Mouse (Mus musculus) forebrain, embryonic 16.5 days (tissue): ENCODE data around the gene Nme7. TPM values are rescaled to one million over a fixed set of nuclear protein-coding genes. Genes with fewer than 3 reads are reported as not detected.

Source experiments
- ATAC-seq: fragments of 200-750 bp; cut with Nextera tagmentation; 2 replicates; pipeline ENCODE4 v1.8.0; 2017; ENCODE audit warnings: mild to moderate bottlenecking, moderate library complexity
- H3K27ac ChIP-seq: fragments of 300-500 bp; sonication (generic); 2 replicates; pipeline ENCODE4 v1.5.1; 2014; ENCODE audit warnings: low read length, control low read depth
- H3K27me3 ChIP-seq: fragments of 300-500 bp; sonication (generic); replicated peaks from 2 replicates; pipeline ENCODE4 v1.6.1; 2014; ENCODE audit warnings: low read length; ENCODE audit not compliant: control insufficient read depth, insufficient read depth
- H3K36me3 ChIP-seq: fragments of 300-500 bp; sonication (generic); 2 replicates; pipeline ENCODE4 v1.6.1; 2014; ENCODE audit not compliant: control insufficient read depth, insufficient read depth
- H3K4me1 ChIP-seq: fragments of 300-500 bp; sonication (generic); replicated peaks from 2 replicates; pipeline ENCODE4 v1.6.1; 2014; ENCODE audit warnings: low read length; ENCODE audit not compliant: control insufficient read depth, insufficient read depth
- H3K4me2 ChIP-seq: fragments of 300-500 bp; sonication (generic); 2 replicates; pipeline ENCODE4 v1.6.1; 2014; ENCODE audit warnings: mild to moderate bottlenecking, low read length, control low read depth
- H3K4me3 ChIP-seq: fragments of 300-500 bp; sonication (generic); replicated peaks from 2 replicates; pipeline ENCODE4 v1.5.1; 2014; ENCODE audit warnings: mild to moderate bottlenecking, low read length, control low read depth
- H3K9ac ChIP-seq: fragments of 300-500 bp; sonication (generic); replicated peaks from 2 replicates; pipeline ENCODE4 v1.6.1; 2014; ENCODE audit warnings: low read depth, low read length, control low read depth
- H3K9me3 ChIP-seq: fragments of 300-500 bp; sonication (generic); 2 replicates; pipeline ENCODE4 v1.6.1; 2016; ENCODE audit warnings: low read length; ENCODE audit not compliant: control insufficient read depth
- WGBS: fragments of 180-500 bp; shearing (Covaris S2); extraction: QIAGEN DNeasy Blood & Tissue Kit; methylation state at CpG from one replicate; pipeline ENCODE4 v1.1.7; 2014; 5-methylcytosine and 5-hydroxymethylcytosine counted together
- polyA plus RNA-seq: library from polyadenylated mRNA; unstranded; fragments of >200 nt; fragmentation: Nextera tagmentation; extraction: Ambion mirVana; gene quantifications from 2 replicates; pipeline ENCODE4 v1.2.1, GENCODE M21; 2015

The Nme7 gene
- polyA plus RNA-seq, 1 experiment from 2014 or later = 43.3 TPM

DNA sequence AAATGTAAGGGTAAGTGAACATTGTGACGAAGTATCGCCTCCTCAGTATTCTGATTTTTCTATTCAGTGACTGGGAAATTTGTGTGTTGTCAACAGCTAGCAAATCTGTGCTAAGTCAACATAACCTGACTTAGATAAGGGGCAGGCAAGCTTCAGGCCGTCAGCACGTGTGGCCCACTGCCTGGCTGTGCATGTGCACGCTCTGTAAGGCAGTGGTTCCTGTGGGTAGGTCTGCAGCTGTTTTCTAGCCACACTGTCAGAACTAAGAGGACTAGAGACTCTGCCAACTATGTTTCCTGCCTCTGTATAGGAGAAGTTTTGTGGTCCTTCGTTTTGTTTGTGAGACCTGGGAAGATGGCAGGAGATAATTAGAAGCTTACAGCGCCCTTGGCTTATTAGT is 122.3 kb downstream of the Nme7 start:
- WGBS = 89% methylated on average over 7 of the region's 7 CpGs
- H3K36me3 ChIP-seq = no peaks in the 10 kb centered on the region
- no peaks in the 10 kb centered on the region for H3K9me3 ChIP-seq
- H3K4me1 ChIP-seq = no peaks in the 10 kb centered on the region; the same call in 1 of the 2 replicates
- no peak for ATAC-seq
- no peaks in the 10 kb centered on the region for H3K27me3 ChIP-seq
- H3K4me2 ChIP-seq = no peak overlapping the region
- no peak overlapping the region for H3K9ac ChIP-seq
- H3K4me3 ChIP-seq = no peak overlapping the region
- H3K27ac ChIP-seq = no peak overlapping the region

- no peak overlapping the region for H3K9ac ChIP-seq
- no peaks in the 10 kb centered on the region for H3K36me3 ChIP-seq
- no peaks in the 10 kb centered on the region for H3K27me3 ChIP-seq
- H3K27ac ChIP-seq = no peak overlapping the region
- H3K4me3 ChIP-seq = no peak overlapping the region
- no peaks in the 10 kb centered on the region for H3K9me3 ChIP-seq
- ATAC-seq = no peak
- H3K4me1 ChIP-seq = no peaks in the 10 kb centered on the region; the same call in 1 of the 2 replicates
- WGBS = 74% methylated on average over 7 of the region's 7 CpGs
- H3K4me2 ChIP-seq = no peak overlapping the region
Measured at GRCm38 (mm10) chr1:164427777-164428176, 123.9 kb downstream of the Nme7 start.

- Histone ChIP-seq H3K36me3 (no peaks in the 10 kb centered on the region), H3K9ac (no peak overlapping the region), H3K4me3 (no peak overlapping the region), H3K27me3 (no peaks in the 10 kb centered on the region), H3K9me3 (no peaks in the 10 kb centered on the region), H3K27ac (no peak overlapping the region), H3K4me2 (no peak overlapping the region), H3K4me1 (no peaks in the 10 kb centered on the region; the same call in 1 of the 2 replicates)
- no peak for ATAC-seq
- WGBS = 88% methylated on average over 9 of the region's 9 CpGs
Measured at GRCm38 (mm10) chr1:164428644-164429043, 124.7 kb downstream of the Nme7 start.

- Histone ChIP-seq H3K27ac (no peak overlapping the region), H3K4me3 (no peak overlapping the region), H3K9me3 (no peaks in the 10 kb centered on the region), H3K4me1 (no peaks in the 10 kb centered on the region; the same call in 1 of the 2 replicates), H3K9ac (no peak overlapping the region), H3K27me3 (no peaks in the 10 kb centered on the region), H3K4me2 (no peak overlapping the region), H3K36me3 (0 out of 2 replicates have a peak, but pooled peaks cover 5% of the 10 kb centered on the region)
- WGBS = 83% methylated on average over 5 of the region's 5 CpGs
- ATAC-seq = no peak
Measured at GRCm38 (mm10) chr1:164432649-164433048, 128.7 kb downstream of the Nme7 start.

DNA sequence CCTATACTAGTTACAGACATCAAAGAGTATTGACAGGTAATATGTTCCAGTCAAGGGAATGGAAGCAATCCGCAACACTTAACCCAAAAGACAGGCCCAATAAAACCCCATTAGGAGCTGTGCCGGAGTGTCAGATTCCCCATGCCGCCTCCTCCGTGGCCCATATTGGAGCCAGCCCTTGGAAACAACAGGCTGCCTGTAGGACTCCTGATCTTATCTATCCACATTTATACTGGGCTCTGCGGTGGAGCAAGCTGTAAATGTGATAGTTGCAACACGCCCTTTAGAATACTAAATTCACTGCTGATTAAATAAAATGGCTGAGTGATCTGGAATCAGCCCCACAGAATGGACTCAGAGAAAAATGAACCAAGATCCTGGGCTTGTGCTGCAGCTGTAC is 130.1 kb downstream of the Nme7 start:
- no peaks in the 10 kb centered on the region for H3K27me3 ChIP-seq
- peaks cover 14% of the 10 kb centered on the region for H3K36me3 ChIP-seq
- ATAC-seq = no peak
- no peaks in the 10 kb centered on the region for H3K4me1 ChIP-seq
- H3K4me2 ChIP-seq = no peak overlapping the region
- no peaks in the 10 kb centered on the region for H3K9me3 ChIP-seq
- H3K9ac ChIP-seq = no peak overlapping the region
- WGBS = 94% methylated on average over 6 of the region's 6 CpGs
- H3K4me3 ChIP-seq = no peak overlapping the region
- H3K27ac ChIP-seq = no peak overlapping the region

DNA sequence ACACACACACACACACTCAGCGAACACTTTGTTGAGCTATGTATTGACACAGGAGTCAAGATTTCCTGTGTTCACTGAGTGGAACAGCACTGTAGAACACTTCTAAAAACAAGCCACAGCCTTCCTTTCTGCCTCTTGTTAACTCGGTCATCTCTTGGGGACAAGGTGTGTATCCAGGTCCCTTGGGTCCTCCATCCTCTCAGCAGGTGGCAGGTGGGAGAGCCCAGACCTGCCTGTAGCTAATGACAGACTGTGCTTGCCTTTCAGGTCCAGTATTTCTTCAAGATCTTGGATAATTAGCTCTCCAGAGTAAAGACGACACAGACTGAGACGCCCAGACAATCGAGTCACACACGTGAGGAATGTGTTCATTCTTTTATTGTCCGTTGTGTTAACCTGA is 132.8 kb downstream of the Nme7 start:
- Histone ChIP-seq H3K9me3 (no peaks in the 10 kb centered on the region), H3K27me3 (no peaks in the 10 kb centered on the region), H3K4me3 (no peak overlapping the region), H3K9ac (no peak overlapping the region), H3K4me2 (no peak overlapping the region), H3K36me3 (peaks cover 34% of the 10 kb centered on the region), H3K4me1 (no peaks in the 10 kb centered on the region), H3K27ac (no peak overlapping the region)
- ATAC-seq = no peak
- WGBS = 80% methylated on average over 7 of the region's 7 CpGs

DNA sequence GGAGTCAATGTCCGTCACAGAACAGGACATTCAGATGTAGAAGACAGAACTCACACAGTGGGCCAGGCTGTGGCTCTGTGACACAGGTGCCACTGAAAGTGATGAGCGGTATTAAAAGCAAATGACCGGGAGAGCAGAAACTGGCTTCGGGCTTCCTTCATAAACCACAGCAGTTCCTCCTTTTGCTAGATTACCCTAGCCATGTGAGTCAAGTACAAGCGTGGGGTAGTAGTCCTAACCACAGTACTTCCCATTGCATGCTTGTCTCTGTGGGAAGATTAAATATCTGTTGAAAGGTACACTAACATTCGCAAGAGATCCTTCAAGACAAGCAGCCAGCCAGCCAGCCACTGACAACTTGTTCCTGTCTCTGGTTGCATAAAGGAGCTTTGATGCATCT is 136.3 kb downstream of the Nme7 start:
- WGBS = 92% methylated on average over 6 of the region's 6 CpGs
- Histone ChIP-seq H3K27ac (no peak overlapping the region), H3K36me3 (peaks cover 43% of the 10 kb centered on the region), H3K4me1 (no peaks in the 10 kb centered on the region), H3K4me3 (no peak overlapping the region), H3K4me2 (no peak overlapping the region), H3K9ac (no peak overlapping the region), H3K9me3 (no peaks in the 10 kb centered on the region), H3K27me3 (no peaks in the 10 kb centered on the region)
- no peak for ATAC-seq

DNA sequence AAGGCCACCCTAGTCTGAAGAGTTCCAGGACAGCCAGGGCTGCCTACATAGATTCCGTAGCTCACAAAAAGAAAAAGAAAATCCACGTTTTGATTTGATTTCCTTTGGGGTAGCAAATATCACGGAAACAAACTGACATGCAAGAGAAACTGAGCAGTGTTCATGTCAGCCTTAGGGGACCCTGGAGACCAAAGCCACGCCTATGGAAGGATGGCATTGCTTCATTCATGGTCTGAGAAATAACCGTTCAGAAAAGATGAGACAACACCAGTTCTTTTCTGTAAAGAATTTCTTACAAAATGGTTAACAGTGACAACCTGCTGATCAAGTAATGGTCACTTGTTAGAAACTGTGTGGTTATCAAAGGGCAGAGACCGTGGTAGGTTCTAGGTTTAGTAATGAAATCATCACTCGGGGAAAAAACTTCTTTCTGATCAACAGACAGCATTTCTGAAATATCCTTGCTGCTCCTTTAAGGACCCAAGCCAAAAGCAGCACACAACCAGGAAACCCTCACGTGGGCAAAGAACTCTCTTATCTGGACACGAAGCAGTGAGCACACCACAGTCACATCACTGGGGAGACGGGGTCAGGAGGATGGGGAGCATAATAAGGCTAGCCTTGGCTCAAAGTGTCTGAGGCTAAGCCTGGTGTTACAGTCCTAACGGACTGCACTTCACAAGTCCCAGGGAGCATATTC is 136.9 kb downstream of the Nme7 start:
- no peak overlapping the region for H3K9ac ChIP-seq
- H3K27me3 ChIP-seq = no peaks in the 10 kb centered on the region
- no peaks in the 10 kb centered on the region for H3K9me3 ChIP-seq
- no peak overlapping the region for H3K4me2 ChIP-seq
- WGBS = 89% methylated on average over 11 of the region's 11 CpGs
- no peak overlapping the region for H3K4me3 ChIP-seq
- peaks cover 43% of the 10 kb centered on the region for H3K36me3 ChIP-seq
- ATAC-seq = no peak
- H3K4me1 ChIP-seq = no peaks in the 10 kb centered on the region
- no peak overlapping the region for H3K27ac ChIP-seq

GRCm38 (mm10) chr1:164441408-164441974 is 137.6 kb downstream of the Nme7 start:
- no peak overlapping the region for H3K4me3 ChIP-seq
- no peak overlapping the region for H3K9ac ChIP-seq
- no peaks in the 10 kb centered on the region for H3K9me3 ChIP-seq
- H3K27ac ChIP-seq = no peak overlapping the region
- 75% methylated on average over 18 of the region's 18 CpGs for WGBS
- H3K27me3 ChIP-seq = no peaks in the 10 kb centered on the region
- ATAC-seq = no peak
- H3K4me1 ChIP-seq = no peaks in the 10 kb centered on the region
- peaks cover 44% of the 10 kb centered on the region for H3K36me3 ChIP-seq
- H3K4me2 ChIP-seq = no peak overlapping the region
